Mouse (Mus musculus) urinary bladder, adult 18-20 months (tissue): ENCODE data around the gene Cnp.
A peak's percentile ranks its signal among the peaks of the same experiment; 100 is the strongest.
"Not testable (repeated sequence)": the region's sequence is repeated elsewhere in the genome, so short reads cannot be mapped to it uniquely, and the experiment has no call there.

Source experiments
- DNase-seq, 2 experiments: peaks; one replicate each; pipeline ENCODE4 v3.0.0; 2022; ENCODE audit warnings: low spot score in 2 of 2, mixed read lengths in 2 of 2

Gene Cnp

GRCm38 (mm10) chr11:100574708-100575483, at the start of gene Cnp:
Gene Cnp, plus strand, starts transcription at chr11:100574904.
- DNase-seq, result peak; percentile 62 to 63

DNA sequence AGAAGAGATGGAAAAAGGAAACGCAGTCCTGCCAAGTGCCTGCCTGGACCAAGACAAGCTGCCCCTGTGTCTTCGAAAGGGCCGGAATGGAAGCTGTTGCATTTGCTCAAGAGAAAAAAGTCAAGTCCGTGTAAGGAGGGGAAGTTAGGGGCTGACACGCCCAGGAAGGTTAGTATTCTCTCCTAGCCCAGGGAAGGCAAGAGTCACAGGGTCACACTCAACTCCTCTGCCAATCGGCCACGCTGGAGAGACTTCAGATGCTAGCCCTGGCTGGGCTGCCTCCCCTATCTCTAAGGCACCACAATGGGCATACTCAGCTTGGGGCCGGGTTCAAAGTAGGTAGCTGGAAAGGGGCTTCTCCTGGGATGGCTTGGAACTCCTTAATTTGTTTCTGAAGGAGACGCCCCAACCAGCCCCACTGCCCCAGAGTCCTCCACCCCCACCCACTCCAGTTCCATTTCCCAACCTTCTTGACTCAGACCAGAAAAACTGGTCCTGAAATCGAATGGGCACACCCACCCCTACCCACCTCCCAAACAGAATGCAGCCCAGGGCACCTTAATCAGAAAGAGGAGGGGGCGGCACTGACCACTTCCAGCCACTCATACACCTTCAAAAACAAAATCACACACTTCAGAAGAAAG, 49.6 kb upstream of the Cnp start:
- DNase-seq, result peak; percentile 26 to 27

DNA sequence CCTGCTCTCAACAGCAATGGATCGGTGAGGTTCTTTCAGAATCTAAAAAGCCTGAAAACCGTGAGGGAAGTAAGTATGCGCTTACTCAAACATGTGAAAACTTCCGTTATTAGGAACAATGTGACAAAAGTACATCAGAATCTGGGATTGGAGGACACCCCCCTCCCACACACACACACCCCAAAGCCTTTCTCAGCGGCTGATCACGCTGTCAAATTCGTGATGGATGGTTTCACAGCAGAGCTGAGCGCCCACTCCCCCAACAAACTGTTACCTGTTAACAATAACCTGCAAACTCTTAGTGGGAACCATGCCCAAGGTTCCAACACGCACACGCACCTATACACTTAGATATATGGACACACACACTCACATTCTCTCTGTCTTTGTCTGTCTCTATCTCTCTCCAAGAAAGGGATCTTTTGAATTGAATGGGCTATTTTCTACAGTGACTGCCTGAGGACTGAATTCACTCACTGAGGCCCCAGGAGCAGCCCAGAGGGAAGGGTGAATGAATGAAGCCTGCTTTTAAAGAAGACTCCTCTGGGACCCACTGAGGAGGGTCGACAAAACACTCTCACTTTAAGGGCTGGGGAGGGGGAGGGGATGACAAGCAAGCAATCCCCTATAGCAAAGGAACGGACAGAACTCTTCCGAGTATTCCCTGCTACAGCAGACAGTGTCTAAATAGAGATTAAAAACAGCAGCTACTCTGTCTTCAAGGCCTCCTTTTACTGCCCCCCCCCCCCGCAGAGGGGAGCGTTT, 48.5 kb upstream of the Cnp start:
- no peak for DNase-seq

DNA sequence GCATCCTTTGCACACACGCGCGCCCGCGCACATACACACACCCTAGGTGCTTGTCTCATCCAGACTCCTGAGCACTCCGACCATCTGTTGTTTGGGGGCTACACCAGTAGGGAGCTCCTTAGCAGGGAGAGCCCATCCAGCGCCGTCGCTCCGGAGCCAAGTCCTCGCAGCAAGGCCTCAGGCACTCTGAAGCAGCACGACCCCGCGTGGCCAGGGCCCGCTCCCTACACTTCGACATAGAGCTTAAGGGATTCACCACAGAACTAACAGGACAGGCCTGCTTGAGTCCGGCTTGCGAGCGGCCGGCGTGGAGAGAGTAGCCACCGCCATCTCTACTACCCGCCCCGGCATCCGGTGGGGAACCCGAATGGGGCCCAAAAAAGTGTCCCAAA, 47.6 kb upstream of the Cnp start:
- peak in 1 of 2 experiments; percentile 45 for DNase-seq

DNA sequence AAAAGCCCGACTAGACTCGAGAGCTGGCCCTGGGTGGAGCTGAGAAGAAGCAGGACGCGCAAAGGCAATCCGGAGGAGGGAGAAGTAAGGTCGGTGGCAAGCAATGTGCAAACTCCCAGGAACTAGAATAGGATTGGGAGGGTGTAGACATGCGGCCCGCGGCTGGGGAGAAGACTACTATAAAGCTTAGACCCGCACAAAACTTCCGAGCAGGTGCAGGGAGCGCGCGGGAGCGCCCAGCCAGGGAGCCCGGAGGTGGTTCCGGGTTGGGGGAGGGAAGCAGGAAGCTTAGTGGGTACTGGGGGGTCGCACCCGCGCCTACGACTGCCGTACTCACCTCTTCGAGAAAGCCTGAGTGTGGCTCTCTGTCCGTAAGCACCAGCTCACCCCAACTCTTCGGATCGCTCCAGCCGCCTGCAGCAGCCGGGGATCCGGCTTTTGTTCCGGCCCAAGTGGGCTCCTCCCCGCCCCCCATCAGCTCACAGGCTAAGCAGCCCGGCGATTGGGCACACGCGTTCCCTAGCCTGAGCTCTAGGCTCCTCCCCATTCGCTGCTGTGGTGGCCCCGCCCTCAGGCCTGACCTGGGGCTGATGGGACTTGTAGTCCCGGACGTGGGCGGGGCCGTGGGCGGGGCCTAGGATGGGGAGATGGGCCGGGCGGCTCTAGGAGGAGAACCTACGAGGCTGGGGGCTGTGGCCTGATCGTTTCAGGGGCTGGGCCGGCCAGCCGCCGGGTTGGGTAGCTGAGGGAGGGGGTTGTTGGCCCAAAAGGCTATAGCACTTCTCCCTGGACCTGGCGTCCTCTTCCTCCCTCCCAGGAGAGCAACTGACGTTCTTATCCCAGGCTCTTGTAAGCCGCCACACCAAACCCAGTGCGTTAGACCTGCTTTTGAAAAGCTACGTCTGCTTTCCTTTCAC, 47.0 kb upstream of the Cnp start, which contains the start of gene Acly:
Gene Acly (minus strand): TSS at position 543 of the 917 bp plus-strand sequence.
- DNase-seq, result peak; percentile 90 to 98

DNA sequence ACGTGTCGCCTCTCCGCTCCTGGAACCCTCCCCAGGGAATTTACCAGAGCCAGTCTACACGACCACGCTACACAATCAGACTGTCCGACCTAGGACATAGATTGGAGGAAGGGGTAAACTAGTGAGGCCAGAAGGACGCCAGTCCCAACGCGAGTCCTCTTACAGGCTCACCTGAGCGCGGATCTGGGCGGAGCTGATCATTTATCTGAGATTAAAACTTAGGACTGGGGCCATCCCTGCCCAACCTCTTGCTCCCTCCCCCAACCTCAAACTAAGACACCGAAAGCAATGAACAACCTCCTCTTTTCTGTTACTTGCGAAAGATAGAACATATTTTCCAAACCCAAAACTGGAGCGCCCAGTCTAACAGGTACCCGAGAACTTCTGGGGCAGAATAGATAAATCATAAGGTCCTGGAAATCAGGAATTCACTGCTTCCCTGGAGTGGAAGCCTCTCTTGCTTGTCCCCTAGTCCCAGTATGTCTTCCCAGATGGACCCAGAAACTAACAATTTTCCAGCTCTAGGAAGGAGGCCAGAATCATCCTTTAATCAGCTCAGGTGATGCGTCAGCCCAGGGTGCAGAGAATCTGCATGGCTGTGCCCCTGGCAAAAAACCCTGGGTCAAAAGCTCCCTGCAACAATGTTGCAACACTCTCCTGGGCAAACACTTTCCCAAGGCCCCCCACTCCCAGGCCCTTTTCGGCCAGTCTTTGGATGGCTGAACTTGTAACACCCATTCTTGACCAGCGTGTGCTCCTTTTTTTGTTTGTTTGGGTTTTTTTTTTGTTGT, 46.1 kb upstream of the Cnp start:
- no peak for DNase-seq

- DNase-seq, result no peak
Observed at GRCm38 (mm10) chr11:100533871-100534270, 40.8 kb upstream of the Cnp start.

GRCm38 (mm10) chr11:100534411-100534810, 40.3 kb upstream of the Cnp start:
- DNase-seq, result not testable (repeated sequence)

GRCm38 (mm10) chr11:100534821-100535220, 39.9 kb upstream of the Cnp start:
- not testable (repeated sequence) for DNase-seq

DNA sequence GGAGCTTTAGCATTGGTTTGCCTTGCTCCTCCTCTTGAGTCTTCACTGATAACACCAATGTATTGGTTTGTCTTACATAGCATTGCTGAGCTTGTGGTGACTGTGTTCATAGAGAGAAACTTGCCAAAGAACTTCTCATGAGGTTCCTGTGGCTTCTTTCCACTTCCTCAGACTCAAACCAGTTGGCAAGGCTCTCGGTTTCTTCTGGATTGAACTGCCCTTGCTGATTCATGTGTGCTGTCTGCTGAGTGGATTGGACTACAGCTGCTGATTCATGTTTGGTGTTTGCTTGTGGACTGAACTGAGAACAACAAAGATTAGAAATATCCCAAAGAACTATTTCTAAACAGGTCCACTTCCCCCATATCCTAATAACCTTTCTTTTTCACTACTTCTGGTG, 38.7 kb upstream of the Cnp start:
- no peak for DNase-seq

DNA sequence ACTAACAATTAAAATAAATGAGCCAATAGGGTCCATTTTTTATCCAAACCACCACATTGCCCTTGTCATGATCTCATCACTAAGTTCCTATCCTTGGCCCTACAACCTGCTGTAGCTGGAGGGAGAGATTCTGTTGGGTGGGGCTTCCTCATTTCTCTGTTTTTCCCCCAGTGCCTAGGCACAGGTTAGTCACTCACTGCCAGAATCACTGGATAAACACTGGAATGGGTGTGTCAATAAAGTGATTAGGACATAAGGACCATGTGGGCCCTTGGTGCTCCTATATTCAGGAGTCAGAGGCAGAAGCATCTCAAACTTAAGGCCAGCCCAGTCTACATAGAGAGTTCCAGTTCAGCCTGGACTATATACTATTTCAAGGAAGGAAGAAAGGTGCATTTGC, 38.2 kb upstream of the Cnp start:
- no peak for DNase-seq

- no peak for DNase-seq
Observed at GRCm38 (mm10) chr11:100540966-100541365, 33.7 kb upstream of the Cnp start.

DNA sequence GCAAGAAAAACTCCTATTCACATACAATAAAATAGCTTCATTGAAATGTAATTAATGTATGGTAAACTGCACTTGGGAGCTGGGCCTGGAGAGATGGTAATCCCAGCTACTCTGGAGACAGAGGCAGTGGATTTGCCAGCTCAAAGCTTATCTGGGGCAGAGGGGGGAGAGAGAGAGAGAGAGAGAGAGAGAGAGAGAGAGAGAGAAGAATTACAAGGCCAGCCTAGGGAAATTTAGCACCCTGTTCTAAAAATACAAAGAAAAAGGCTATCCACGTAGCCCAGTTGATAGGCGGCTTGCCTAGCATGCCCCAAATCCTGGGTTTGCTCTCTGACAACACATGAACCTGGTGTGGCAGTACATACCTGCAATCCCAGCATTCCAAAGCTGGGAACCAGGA, 33.1 kb upstream of the Cnp start:
- DNase-seq, result no peak

- DNase-seq, result peak; percentile 70 to 86
Observed at GRCm38 (mm10) chr11:100544832-100545745, 29.6 kb upstream of the Cnp start, which contains the start of gene Ttc25. Gene Ttc25, plus strand, starts transcription at chr11:100545607.

GRCm38 (mm10) chr11:100545746-100546085, 29.0 kb upstream of the Cnp start:
- no peak for DNase-seq

DNA sequence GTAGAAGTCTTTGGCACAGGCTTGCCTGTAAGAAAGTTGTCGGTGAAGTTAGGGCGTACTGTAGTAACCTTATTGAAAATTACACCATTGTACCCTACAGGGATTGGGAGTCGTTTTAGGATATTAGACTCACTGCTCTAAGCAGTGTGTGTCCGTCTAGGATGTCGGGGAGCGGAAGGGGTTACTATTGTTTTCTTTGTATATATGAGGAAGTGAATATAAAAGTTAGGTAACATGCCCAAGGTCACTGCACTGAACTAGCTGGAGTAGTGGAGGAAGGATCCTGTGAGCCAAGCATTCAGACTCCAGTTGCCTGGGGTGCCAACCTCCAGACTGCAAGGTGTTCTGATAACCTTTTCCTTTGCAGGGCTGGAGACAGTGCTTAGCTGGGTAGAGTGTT, 27.7 kb upstream of the Cnp start:
- no peak for DNase-seq

DNA sequence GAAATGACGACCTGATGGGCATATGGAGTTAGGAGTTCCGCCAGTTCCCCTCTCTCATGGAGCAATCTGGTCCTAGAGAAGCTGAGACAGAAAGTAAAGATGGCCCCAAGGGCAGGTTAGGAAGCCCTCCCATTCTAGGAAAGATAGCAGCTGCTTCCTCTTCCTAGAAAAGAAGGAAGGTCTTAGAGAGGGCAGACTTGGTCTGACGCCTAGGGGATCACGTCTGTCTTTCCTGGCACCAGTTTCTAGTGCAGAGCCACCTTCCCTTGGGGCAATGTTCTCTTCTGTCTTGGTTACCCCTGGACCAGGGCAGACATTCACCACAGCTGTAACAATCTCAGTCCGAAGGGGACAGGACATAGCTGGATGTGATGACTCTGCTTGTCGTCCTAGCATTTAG, 26.6 kb upstream of the Cnp start:
- no peak for DNase-seq

DNA sequence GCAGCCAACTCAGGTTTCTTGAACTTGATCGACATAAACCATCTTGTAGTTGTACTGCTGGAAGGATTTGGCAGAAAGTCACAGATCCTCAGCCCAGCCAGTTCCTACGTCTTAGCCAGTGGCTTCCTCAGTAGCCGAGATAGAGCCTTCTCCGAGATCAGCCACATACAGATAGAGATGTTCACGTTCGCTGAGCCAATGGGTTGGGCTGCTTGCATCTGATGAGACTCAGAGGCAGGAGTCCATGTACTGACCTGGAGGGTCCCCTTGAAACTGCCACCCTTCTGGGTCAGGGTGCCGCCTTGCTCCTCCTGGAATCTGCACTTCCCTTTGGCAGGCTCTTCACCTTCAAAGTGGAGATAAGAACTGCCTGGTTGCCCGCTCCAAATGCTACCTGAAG, 25.2 kb upstream of the Cnp start:
- DNase-seq, result no peak

GRCm38 (mm10) chr11:100550101-100550500, 24.6 kb upstream of the Cnp start:
- no peak for DNase-seq

DNA sequence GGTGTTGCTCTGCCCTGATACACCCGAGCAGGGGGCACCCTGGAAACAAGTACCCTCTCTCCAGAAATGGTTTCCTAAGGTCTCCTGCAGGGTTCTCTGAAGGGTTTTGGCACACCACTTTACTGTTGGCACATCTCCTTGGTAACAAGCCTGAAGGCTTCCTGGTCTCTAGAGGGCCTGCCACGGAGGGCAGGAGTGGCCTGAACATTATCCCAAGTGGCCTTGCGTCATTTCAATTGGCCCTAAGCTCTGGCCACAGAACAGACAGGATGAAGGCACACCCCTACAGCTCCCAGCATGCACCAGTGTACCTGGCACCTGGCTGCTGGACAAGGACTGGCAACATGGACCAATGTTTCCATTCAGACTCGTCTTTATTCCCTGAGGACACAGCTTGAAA, 21.9 kb upstream of the Cnp start:
- DNase-seq, result no peak
